Mouse (Mus musculus) brain, embryonic 14.5 days (tissue): ENCODE data around the gene Tdrd12.

Experiments used
- CTCF ChIP-seq: fragments of 200-500 bp; IDR thresholded peaks from 2 replicates; pipeline ENCODE4 v1.5.1; 2012; ENCODE audit warnings: inconsistent platforms, mild to moderate bottlenecking, moderate library complexity, borderline replicate concordance; ENCODE audit not compliant: insufficient read depth, insufficient read length; ENCODE audit errors: extremely low read depth
- POLR2A ChIP-seq: fragments of 200-500 bp; IDR thresholded peaks from 2 replicates; pipeline ENCODE4 v1.6.1; 2012; ENCODE audit warnings: mild to moderate bottlenecking, inconsistent platforms, borderline replicate concordance; ENCODE audit not compliant: poor library complexity, insufficient read depth, insufficient read length, severe bottlenecking; ENCODE audit errors: extremely low read depth

- TF ChIP-seq CTCF (no peak), POLR2A (no peak)
These were observed 47.2 kb upstream of the Tdrd12 start for GRCm38 (mm10) chr7:35584786-35585190.
